Mouse (Mus musculus) intestine, embryonic 16.5 days (tissue): ENCODE results near the gene Foxl1. TPM values are rescaled to one million over a fixed set of nuclear protein-coding genes. Genes with fewer than 3 reads are reported as not detected.

Experiments used
- ATAC-seq: fragments of 200-750 bp; cut with Nextera tagmentation; 2 replicates; pipeline ENCODE4 v1.8.0; 2017; ENCODE audit warnings: moderate TSS enrichment, moderate library complexity
- H3K27ac ChIP-seq: fragments of 300-500 bp; sonication (generic); 2 replicates; pipeline ENCODE4 v1.5.1; 2014; ENCODE audit warnings: mild to moderate bottlenecking, low read length
- H3K27me3 ChIP-seq: fragments of 300-500 bp; sonication (generic); replicated peaks from 2 replicates; pipeline ENCODE4 v1.6.1; 2014; ENCODE audit warnings: low read length, control low read depth, mixed read lengths; ENCODE audit not compliant: control insufficient read depth, insufficient read depth
- H3K36me3 ChIP-seq: fragments of 300-500 bp; sonication (generic); 2 replicates; pipeline ENCODE4 v1.6.1; 2014; ENCODE audit warnings: low read length, control low read depth; ENCODE audit not compliant: control insufficient read depth, insufficient read depth
- H3K4me1 ChIP-seq: fragments of 300-500 bp; sonication (generic); 2 replicates; pipeline ENCODE4 v1.6.1; 2014; ENCODE audit warnings: low read length, control low read depth, mixed read lengths; ENCODE audit not compliant: control insufficient read depth, insufficient read depth
- H3K4me2 ChIP-seq: fragments of 300-500 bp; sonication (generic); 2 replicates; pipeline ENCODE4 v1.6.1; 2014; ENCODE audit warnings: low read depth, low read length, control low read depth
- H3K4me3 ChIP-seq: fragments of 300-500 bp; sonication (generic); 2 replicates; pipeline ENCODE4 v1.5.1; 2014; ENCODE audit warnings: mild to moderate bottlenecking, low read length
- H3K9ac ChIP-seq: fragments of 300-500 bp; sonication (generic); 2 replicates; pipeline ENCODE4 v1.6.1; 2014; ENCODE audit warnings: low read depth, low read length
- H3K9me3 ChIP-seq: fragments of 300-500 bp; sonication (generic); 2 replicates; pipeline ENCODE4 v1.6.1; 2016; ENCODE audit warnings: low read length, control low read depth; ENCODE audit not compliant: control insufficient read depth
- WGBS: fragments of 180-500 bp; shearing (Covaris S2); extraction: QIAGEN DNeasy Blood & Tissue Kit; methylation state at CpG from one replicate; pipeline ENCODE4 v1.1.7; 2014; 5-methylcytosine and 5-hydroxymethylcytosine counted together
- polyA plus RNA-seq: library from polyadenylated mRNA; unstranded; fragments of >200 nt; fragmentation: Nextera tagmentation; extraction: Ambion mirVana; gene quantifications from 2 replicates; pipeline ENCODE4 v1.2.1, GENCODE M21; 2015

Gene Foxl1
- polyA plus RNA-seq, 1 experiment from 2014 or later, result 5.2 TPM

DNA sequence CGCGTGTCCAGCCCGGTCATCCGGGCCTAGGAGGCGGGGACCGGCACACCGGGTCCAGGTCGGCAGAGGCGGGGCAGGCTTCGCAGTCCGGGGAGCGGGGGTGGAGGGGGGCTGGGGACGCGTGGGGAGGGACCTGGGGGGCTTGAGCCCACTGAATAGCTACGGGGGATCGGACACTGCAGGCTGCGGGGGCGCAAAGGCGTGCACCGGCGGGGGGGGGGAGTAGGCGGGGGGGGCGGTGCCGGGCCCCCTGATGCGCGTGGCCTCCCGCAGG lies 43.9 kb upstream of the Foxl1 start:
- peaks cover 4% of the 10 kb centered on the region; the same call in 1 of the 2 replicates for H3K4me1 ChIP-seq
- ATAC-seq, result peak; percentile 66
- H3K4me3 ChIP-seq, result peak overlapping the region; percentile 62
- peak overlapping the region; percentile 95 for H3K27ac ChIP-seq
- H3K9me3 ChIP-seq, result no peaks in the 10 kb centered on the region
- peak overlapping the region; percentile 86 for H3K9ac ChIP-seq
- peak overlapping the region; percentile 77 for H3K4me2 ChIP-seq
- peaks cover 78% of the 10 kb centered on the region for H3K27me3 ChIP-seq
- H3K36me3 ChIP-seq, result no peaks in the 10 kb centered on the region
- WGBS, result under 1% methylated on average over 16 of the region's 27 CpGs

- Histone ChIP-seq H3K4me1 (peaks cover 4% of the 10 kb centered on the region; the same call in 1 of the 2 replicates), H3K9ac (peak within 1 kb of the TSS; percentile 89), H3K27me3 (peaks cover 80% of the 10 kb centered on the region), H3K4me2 (peak within 1 kb of the TSS; percentile 77), H3K27ac (peak within 1 kb of the TSS; percentile 95), H3K9me3 (no peaks in the 10 kb centered on the region), H3K36me3 (no peaks in the 10 kb centered on the region), H3K4me3 (peak within 1 kb of the TSS; percentile 62)
- WGBS, result under 1% methylated on average over 73 of the region's 83 CpGs
- peak; percentile 77 for ATAC-seq
These were observed 43.4 kb upstream of the Foxl1 start, which contains the start of gene Foxf1 for GRCm38 (mm10) chr8:121084210-121084951. Gene Foxf1 (plus strand): TSS chr8:121084386.

DNA sequence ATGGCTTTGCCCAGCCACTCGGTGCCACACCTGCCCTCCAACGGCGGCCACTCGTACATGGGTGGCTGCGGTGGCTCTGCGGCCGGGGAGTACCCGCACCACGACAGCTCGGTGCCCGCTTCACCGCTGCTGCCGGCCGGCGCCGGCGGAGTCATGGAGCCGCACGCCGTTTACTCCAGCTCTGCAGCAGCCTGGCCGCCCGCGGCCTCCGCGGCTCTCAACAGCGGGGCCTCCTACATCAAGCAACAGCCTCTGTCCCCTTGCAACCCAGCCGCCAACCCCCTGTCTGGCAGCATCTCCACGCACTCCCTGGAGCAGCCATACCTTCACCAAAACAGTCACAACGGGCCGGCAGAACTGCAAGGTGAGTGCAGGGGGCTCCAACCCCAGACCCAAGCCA lies 42.7 kb upstream of the Foxl1 start:
- H3K27me3 ChIP-seq, result peaks cover 83% of the 10 kb centered on the region
- peaks cover 4% of the 10 kb centered on the region; the same call in 1 of the 2 replicates for H3K4me1 ChIP-seq
- H3K4me3 ChIP-seq, result peak overlapping the region; percentile 62
- ATAC-seq, result no peak
- H3K27ac ChIP-seq, result peak overlapping the region; percentile 90
- H3K4me2 ChIP-seq, result peak overlapping the region; percentile 77
- H3K36me3 ChIP-seq, result no peaks in the 10 kb centered on the region
- H3K9ac ChIP-seq, result peak overlapping the region; percentile 89
- WGBS, result 3% methylated on average over 30 of the region's 30 CpGs
- no peaks in the 10 kb centered on the region for H3K9me3 ChIP-seq

DNA sequence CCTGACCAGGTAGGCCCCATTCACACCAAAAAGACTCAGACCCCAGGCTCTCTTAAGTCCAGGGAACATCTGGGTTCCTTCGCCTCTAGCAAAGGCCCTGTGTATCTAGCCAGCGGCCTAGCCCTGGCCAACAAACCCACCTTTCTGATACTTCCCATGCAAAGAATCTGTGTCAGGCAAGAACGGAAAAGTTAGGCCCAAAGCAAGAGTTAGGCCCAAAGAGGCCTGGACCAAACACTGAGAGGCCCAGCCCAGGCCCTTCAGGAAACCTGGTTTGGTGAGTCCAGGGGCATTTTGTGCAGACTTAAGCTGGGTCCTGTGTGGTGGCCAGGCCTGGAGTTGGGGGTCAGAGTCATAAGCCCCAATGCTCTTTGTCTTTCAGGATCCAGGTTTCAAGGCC lies 42.2 kb upstream of the Foxl1 start:
- ATAC-seq, result no peak
- peak overlapping the region; percentile 89 for H3K9ac ChIP-seq
- H3K27ac ChIP-seq, result peak overlapping the region; percentile 90
- WGBS, result 39% methylated on average over 3 of the region's 3 CpGs
- H3K4me1 ChIP-seq, result peaks cover 5% of the 10 kb centered on the region
- H3K27me3 ChIP-seq, result peaks cover 83% of the 10 kb centered on the region
- peak overlapping the region; percentile 77 for H3K4me2 ChIP-seq
- H3K4me3 ChIP-seq, result peak overlapping the region; percentile 62
- no peaks in the 10 kb centered on the region for H3K36me3 ChIP-seq
- H3K9me3 ChIP-seq, result no peaks in the 10 kb centered on the region

GRCm38 (mm10) chr8:121086004-121086900 lies 41.5 kb upstream of the Foxl1 start:
- Histone ChIP-seq H3K9me3 (no peaks in the 10 kb centered on the region), H3K27me3 (peaks cover 83% of the 10 kb centered on the region), H3K4me1 (peaks cover 10% of the 10 kb centered on the region), H3K36me3 (no peaks in the 10 kb centered on the region), H3K4me2 (peak overlapping the region; percentile 77), H3K9ac (peak overlapping the region; percentile 89), H3K4me3 (peak overlapping the region; percentile 62), H3K27ac (peak overlapping the region; percentile 90)
- ATAC-seq, result no peak
- WGBS, result 22% methylated on average over 19 of the region's 19 CpGs

DNA sequence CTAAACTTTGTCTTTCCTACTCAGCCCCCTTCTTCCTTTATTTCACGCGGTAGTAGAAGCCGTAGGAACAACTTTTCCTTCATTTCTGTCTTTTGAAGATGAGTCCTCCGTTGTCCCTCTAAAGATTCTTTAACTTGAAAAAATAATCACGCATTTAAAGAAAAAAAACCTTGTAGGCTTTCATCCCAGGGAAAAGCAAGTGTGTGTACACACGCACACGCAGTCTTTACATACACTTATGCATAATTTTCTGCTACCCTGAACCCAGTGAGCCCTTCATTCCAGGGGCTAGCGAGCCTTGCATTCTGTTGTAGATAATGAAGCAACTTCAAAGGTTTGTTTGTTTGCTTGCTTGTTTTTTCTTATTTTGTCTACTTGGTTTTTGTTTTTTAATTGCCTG lies 39.5 kb upstream of the Foxl1 start:
- H3K36me3 ChIP-seq, result no peaks in the 10 kb centered on the region
- no peaks in the 10 kb centered on the region for H3K9me3 ChIP-seq
- H3K4me3 ChIP-seq, result peak overlapping the region; percentile 62
- peak overlapping the region; percentile 70; the same call in 1 of the 2 replicates for H3K27ac ChIP-seq
- WGBS, result 9% methylated on average over 8 of the region's 8 CpGs
- H3K4me2 ChIP-seq, result peak overlapping the region; percentile 55
- H3K9ac ChIP-seq, result peak overlapping the region; percentile 89
- H3K27me3 ChIP-seq, result peaks cover 74% of the 10 kb centered on the region
- H3K4me1 ChIP-seq, result peaks cover 15% of the 10 kb centered on the region
- ATAC-seq, result no peak

GRCm38 (mm10) chr8:121088871-121089630 lies 38.7 kb upstream of the Foxl1 start:
- Histone ChIP-seq H3K4me3 (peak overlapping the region; percentile 62), H3K9ac (peak overlapping the region; percentile 89), H3K4me2 (peak overlapping the region; percentile 55), H3K9me3 (no peaks in the 10 kb centered on the region), H3K27me3 (peaks cover 67% of the 10 kb centered on the region), H3K36me3 (no peaks in the 10 kb centered on the region), H3K4me1 (peaks cover 15% of the 10 kb centered on the region), H3K27ac (peak overlapping the region; percentile 70)
- no peak for ATAC-seq
- 4% methylated on average over 40 of the region's 40 CpGs for WGBS

GRCm38 (mm10) chr8:121089631-121090380 lies 37.9 kb upstream of the Foxl1 start:
- peaks cover 59% of the 10 kb centered on the region for H3K27me3 ChIP-seq
- ATAC-seq, result no peak
- H3K4me2 ChIP-seq, result peak overlapping the region; percentile 55
- no peaks in the 10 kb centered on the region for H3K36me3 ChIP-seq
- peak overlapping the region; percentile 62 for H3K4me3 ChIP-seq
- peak overlapping the region; percentile 89 for H3K9ac ChIP-seq
- H3K9me3 ChIP-seq, result no peaks in the 10 kb centered on the region
- H3K4me1 ChIP-seq, result peaks cover 15% of the 10 kb centered on the region
- H3K27ac ChIP-seq, result peak overlapping the region; percentile 70
- 8% methylated on average over 32 of the region's 32 CpGs for WGBS
